Comparison of ENCODE assay signal across 7 mouse cellular contexts in genomic region chr4:133829281-133830070, GRCm38 (mm10). TPM values are rescaled to one million over a fixed set of nuclear protein-coding genes. Genes with fewer than 3 reads are reported as not detected.
DNase-seq lines count a peak whose midpoint lies in the region; ATAC-seq and TF ChIP-seq lines count a peak whose summit lies in the region.

No protein-coding gene starts in this region.

- peak; percentile 78 for TF ChIP-seq CTCF in Patski (IDR thresholded peaks at IDR 0.05)
- TF ChIP-seq CTCF in cerebellum, adult 2 months (IDR thresholded peaks at IDR 0.05; ENCODE audit: borderline replicate concordance, insufficient read depth, low read depth, low read length): peak; percentile 84
- TF ChIP-seq CTCF in hindbrain, postnatal 0 days (IDR thresholded peaks at IDR 0.05; ENCODE audit: low read depth): peak; percentile 94

- no peaks in the 10 kb centered on the region for H3K9me3 ChIP-seq in hindbrain, postnatal 0 days (ENCODE audit: low read length)

- no peak for ATAC-seq in Patski
- no peak for ATAC-seq in hindbrain, postnatal 0 days

- WGBS in cerebellum, adult 2 months: 7% methylated on average over 10 of the region's 10 CpGs
- 4% methylated on average over 10 of the region's 10 CpGs for WGBS in hindbrain, postnatal 0 days

- no peak for TF ChIP-seq POLR2A in cerebellum, adult 2 months (IDR thresholded peaks at IDR 0.05; ENCODE audit: borderline replicate concordance, insufficient read depth, low read length)

- CTCF ChIA-PET in Patski (lab: Charles Lee): interaction anchor here (0.8 kb wide), 1 partner anchor 53 kb away, joined by 3 read pairs; no protein-coding TSS in a partner anchor

- no peak overlapping the region for H3K4me3 ChIP-seq in cerebellum, adult 2 months (replicated peaks; ENCODE audit: insufficient read depth, low read depth, low read length)
- no peak overlapping the region for H3K4me3 ChIP-seq in hindbrain, postnatal 0 days (ENCODE audit: low read length)

- no peak overlapping the region for H3K4me2 ChIP-seq in hindbrain, postnatal 0 days (ENCODE audit: low read depth, low read length)

- no peak for DNase-seq in Patski (ENCODE audit: low read depth, low spot score)
- peak; percentile 64 to 75 for DNase-seq in cerebellum, adult 2 months
- peak; percentile 79 for DNase-seq in gastrocnemius, adult 18-20 months (ENCODE audit: low spot score)
- peak; percentile 84 for DNase-seq in hindbrain, postnatal 0 days (ENCODE audit: low spot score)
- peak; percentile 75 to 79 for DNase-seq in left cerebral cortex, adult 18-20 months (ENCODE audit: low spot score in 2 of 2)
- DNase-seq in lung, postnatal 4 days: peak; percentile 47 to 84
- peak; percentile 82 to 84 for DNase-seq in right cerebral cortex, postnatal 10 days (ENCODE audit: low spot score in 2 of 2)

- H3K36me3 ChIP-seq in hindbrain, postnatal 0 days (ENCODE audit: insufficient read depth, low read length): no peaks in the 10 kb centered on the region

- in situ Hi-C loops in Patski (cut with MboI; ENCODE audit: low pct_unique_long_range_greater_than_20kb): loop anchor here (5.0 kb wide), 3 partner anchors 72 to 237 kb away; partner anchors contain the start of genes Arid1a and Pigv

- H3K27ac ChIP-seq in cerebellum, adult 2 months (ENCODE audit: insufficient read depth, low read length): no peak overlapping the region
- no peak overlapping the region for H3K27ac ChIP-seq in hindbrain, postnatal 0 days

- no peaks in the 10 kb centered on the region for H3K27me3 ChIP-seq in Patski
- H3K27me3 ChIP-seq in cerebellum, adult 2 months (ENCODE audit: control insufficient read depth, insufficient read depth, low read length): no peaks in the 10 kb centered on the region
- H3K27me3 ChIP-seq in hindbrain, postnatal 0 days (ENCODE audit: insufficient read depth, low read length): no peaks in the 10 kb centered on the region

- no peaks in the 10 kb centered on the region for H3K4me1 ChIP-seq in cerebellum, adult 2 months (ENCODE audit: control insufficient read depth, insufficient read depth, low read length)
- H3K4me1 ChIP-seq in hindbrain, postnatal 0 days (ENCODE audit: insufficient read depth, low read length): no peaks in the 10 kb centered on the region

- no peak overlapping the region for H3K9ac ChIP-seq in hindbrain, postnatal 0 days (replicated peaks; ENCODE audit: low read length)

- POLR2A ChIA-PET in Patski (lab: Charles Lee): no interaction called here

RNA-seq across cellular contexts. Expression of gene Rps6ka1, which starts 58.1 kb away (rescaled TPM):
- polyA plus RNA-seq in Patski (2021): 58.1 TPM
- 93.6 and 114 TPM in 2 replicates for polyA plus RNA-seq in cerebellum, adult 2 months (2012; rRNA removed)
- total RNA-seq in gastrocnemius, adult 18-20 months (2021): 1 to 10 TPM; 4.8 to 5.0 TPM
- 28.0 and 31.1 TPM in 2 replicates for total RNA-seq in hindbrain, postnatal 0 days (2014; rRNA removed)
- 20.4 and 22.6 TPM in 2 replicates for polyA plus RNA-seq in hindbrain, postnatal 0 days (2015; fragmentation: Nextera tagmentation; extraction: Ambion mirVana)
- total RNA-seq in left cerebral cortex, adult 18-20 months (2021): 10 to 100 TPM; 12.0 to 12.6 TPM
